Mouse (Mus musculus): Measurements from ENCODE around the gene Cers1. TPM values are rescaled to one million over a fixed set of nuclear protein-coding genes. Genes with fewer than 3 reads are reported as not detected.

Cers1 gene
- total and polyA plus RNA-seq, 2 experiments from 2014 or later, result 45.3 to 58.4 TPM

GRCm38 (mm10) chr8:70340659-70341058 is 25.1 kb downstream of the Cers1 start:
- H3K4me2 ChIP-seq (ENCODE audit: low read depth), result no peak overlapping the region
- no peak for TF ChIP-seq CTCF (IDR thresholded peaks at IDR 0.05; ENCODE audit: low read depth)
- no peak overlapping the region for H3K27ac ChIP-seq (ENCODE audit: low read depth, low read length)
- peaks cover 76% of the 10 kb centered on the region for H3K36me3 ChIP-seq (ENCODE audit: insufficient read depth)
- 91% methylated on average over 7 of the region's 7 CpGs for WGBS
- H3K4me3 ChIP-seq (ENCODE audit: low read depth, low read length), result no peak overlapping the region
- H3K9me3 ChIP-seq (ENCODE audit: low read length), result no peaks in the 10 kb centered on the region
- ATAC-seq, result no peak
- H3K4me1 ChIP-seq (ENCODE audit: insufficient read depth), result no peaks in the 10 kb centered on the region
- H3K27me3 ChIP-seq (ENCODE audit: insufficient read depth, low read length), result no peaks in the 10 kb centered on the region
- no peak overlapping the region for H3K9ac ChIP-seq
- DNase-seq, result no peak

- peaks cover 65% of the 10 kb centered on the region for H3K36me3 ChIP-seq (ENCODE audit: insufficient read depth)
- H3K4me2 ChIP-seq (ENCODE audit: low read depth), result no peak overlapping the region
- no peak overlapping the region for H3K4me3 ChIP-seq (ENCODE audit: low read depth, low read length)
- WGBS, result 93% methylated on average over 14 of the region's 14 CpGs
- no peak for TF ChIP-seq CTCF (IDR thresholded peaks at IDR 0.05; ENCODE audit: low read depth)
- no peaks in the 10 kb centered on the region for H3K4me1 ChIP-seq (ENCODE audit: insufficient read depth)
- no peaks in the 10 kb centered on the region for H3K27me3 ChIP-seq (ENCODE audit: insufficient read depth, low read length)
- no peak overlapping the region for H3K27ac ChIP-seq (ENCODE audit: low read depth, low read length)
- DNase-seq, result no peak
- ATAC-seq, result no peak
- H3K9me3 ChIP-seq (ENCODE audit: low read length), result no peaks in the 10 kb centered on the region
- no peak overlapping the region for H3K9ac ChIP-seq
These were observed 26.4 kb downstream of the Cers1 start for GRCm38 (mm10) chr8:70342007-70342406.

GRCm38 (mm10) chr8:70343076-70343475 is 27.5 kb downstream of the Cers1 start:
- H3K27ac ChIP-seq (ENCODE audit: low read depth, low read length), result no peak overlapping the region
- no peaks in the 10 kb centered on the region for H3K9me3 ChIP-seq (ENCODE audit: low read length)
- H3K27me3 ChIP-seq (ENCODE audit: insufficient read depth, low read length), result no peaks in the 10 kb centered on the region
- no peaks in the 10 kb centered on the region for H3K4me1 ChIP-seq (ENCODE audit: insufficient read depth)
- no peak overlapping the region for H3K4me2 ChIP-seq (ENCODE audit: low read depth)
- 68% methylated on average over 7 of the region's 7 CpGs for WGBS
- H3K36me3 ChIP-seq (ENCODE audit: insufficient read depth), result peaks cover 55% of the 10 kb centered on the region
- TF ChIP-seq CTCF (IDR thresholded peaks at IDR 0.05; ENCODE audit: low read depth), result no peak
- no peak for DNase-seq
- no peak overlapping the region for H3K9ac ChIP-seq
- no peak for ATAC-seq
- no peak overlapping the region for H3K4me3 ChIP-seq (ENCODE audit: low read depth, low read length)

- no peaks in the 10 kb centered on the region for H3K27me3 ChIP-seq (ENCODE audit: insufficient read depth, low read length)
- ATAC-seq (peak; percentile 87), DNase-seq (peak; percentile 71)
- no peak overlapping the region for H3K27ac ChIP-seq (ENCODE audit: low read depth, low read length)
- H3K9ac ChIP-seq, result no peak overlapping the region
- H3K4me1 ChIP-seq (ENCODE audit: insufficient read depth), result no peaks in the 10 kb centered on the region
- H3K4me2 ChIP-seq (ENCODE audit: low read depth), result no peak overlapping the region
- H3K36me3 ChIP-seq (ENCODE audit: insufficient read depth), result peaks cover 48% of the 10 kb centered on the region
- WGBS, result 52% methylated on average over 6 of the region's 6 CpGs
- no peak overlapping the region for H3K4me3 ChIP-seq (ENCODE audit: low read depth, low read length)
- H3K9me3 ChIP-seq (ENCODE audit: low read length), result no peaks in the 10 kb centered on the region
- peak; percentile 67 for TF ChIP-seq CTCF (IDR thresholded peaks at IDR 0.05; ENCODE audit: low read depth)
These were observed 28.1 kb downstream of the Cers1 start for GRCm38 (mm10) chr8:70343696-70344095.

GRCm38 (mm10) chr8:70344279-70344678 is 28.7 kb downstream of the Cers1 start:
- peaks cover 43% of the 10 kb centered on the region for H3K36me3 ChIP-seq (ENCODE audit: insufficient read depth)
- no peak overlapping the region for H3K27ac ChIP-seq (ENCODE audit: low read depth, low read length)
- H3K4me1 ChIP-seq (ENCODE audit: insufficient read depth), result no peaks in the 10 kb centered on the region
- H3K27me3 ChIP-seq (ENCODE audit: insufficient read depth, low read length), result no peaks in the 10 kb centered on the region
- DNase-seq (no peak), ATAC-seq (no peak; the same call in 1 of the 2 replicates)
- H3K4me3 ChIP-seq (ENCODE audit: low read depth, low read length), result no peak overlapping the region
- H3K9ac ChIP-seq, result no peak overlapping the region
- TF ChIP-seq CTCF (IDR thresholded peaks at IDR 0.05; ENCODE audit: low read depth), result no peak
- H3K4me2 ChIP-seq (ENCODE audit: low read depth), result no peak overlapping the region
- WGBS, result 84% methylated on average over 2 of the region's 2 CpGs
- H3K9me3 ChIP-seq (ENCODE audit: low read length), result no peaks in the 10 kb centered on the region

- Histone ChIP-seq H3K27ac (ENCODE audit: low read depth, low read length) (no peak overlapping the region), H3K4me3 (ENCODE audit: low read depth, low read length) (no peak overlapping the region), H3K27me3 (ENCODE audit: insufficient read depth, low read length) (no peaks in the 10 kb centered on the region), H3K9me3 (ENCODE audit: low read length) (no peaks in the 10 kb centered on the region), H3K4me2 (ENCODE audit: low read depth) (no peak overlapping the region), H3K9ac (0 out of 2 replicates have a peak overlapping the region, but pooled peaks have one; percentile 10), H3K4me1 (ENCODE audit: insufficient read depth) (peaks cover 19% of the 10 kb centered on the region), H3K36me3 (ENCODE audit: insufficient read depth) (peaks cover 17% of the 10 kb centered on the region; the same call in 1 of the 2 replicates)
- DNase-seq, result no peak
- no peak for ATAC-seq
- 86% methylated on average over 4 of the region's 4 CpGs for WGBS
- TF ChIP-seq CTCF (IDR thresholded peaks at IDR 0.05; ENCODE audit: low read depth), result no peak
These were observed 31.9 kb downstream of the Cers1 start for GRCm38 (mm10) chr8:70347443-70347842.

GRCm38 (mm10) chr8:70347860-70348420 is 32.4 kb downstream of the Cers1 start:
- Histone ChIP-seq H3K27ac (ENCODE audit: low read depth, low read length) (no peak overlapping the region), H3K4me2 (ENCODE audit: low read depth) (no peak overlapping the region), H3K9me3 (ENCODE audit: low read length) (no peaks in the 10 kb centered on the region), H3K4me3 (ENCODE audit: low read depth, low read length) (no peak overlapping the region), H3K27me3 (ENCODE audit: insufficient read depth, low read length) (no peaks in the 10 kb centered on the region), H3K4me1 (ENCODE audit: insufficient read depth) (peaks cover 19% of the 10 kb centered on the region), H3K36me3 (ENCODE audit: insufficient read depth) (peaks cover 12% of the 10 kb centered on the region; the same call in 1 of the 2 replicates), H3K9ac (0 out of 2 replicates have a peak overlapping the region, but pooled peaks have one; percentile 10)
- WGBS, result 74% methylated on average over 1 of the region's 1 CpGs
- ATAC-seq, result no peak
- DNase-seq, result no peak
- TF ChIP-seq CTCF (IDR thresholded peaks at IDR 0.05; ENCODE audit: low read depth), result no peak
